Mouse (Mus musculus) layer of hippocampus, adult 6 months (tissue): Measurements from ENCODE around the gene Ifne. TPM values are rescaled to one million over a fixed set of nuclear protein-coding genes. Genes with fewer than 3 reads are reported as not detected.

ENCODE experiments used
- long read RNA-seq, 2 experiments: library from polyadenylated mRNA; unstranded; transcript quantifications; one replicate each; pipeline ENCODE4 v2.0.0; 2019 to 2020
- microRNA-seq: library from miRNA; unstranded; fragments of <30 nt; microRNA quantifications from one replicate; pipeline ENCODE4 v1.2.0, GENCODE M21; 2020
- polyA plus RNA-seq: library from polyadenylated mRNA; unstranded; fragments of <200 nt; fragmentation: Nextera tagmentation; gene quantifications from 2 replicates; pipeline ENCODE4 v1.2.3, GENCODE M21; 2021

Gene Ifne
- not detected in 2 replicates for polyA plus RNA-seq
- long read RNA-seq, experiment 1: 0 reads
- long read RNA-seq, experiment 2: 0 reads

DNA sequence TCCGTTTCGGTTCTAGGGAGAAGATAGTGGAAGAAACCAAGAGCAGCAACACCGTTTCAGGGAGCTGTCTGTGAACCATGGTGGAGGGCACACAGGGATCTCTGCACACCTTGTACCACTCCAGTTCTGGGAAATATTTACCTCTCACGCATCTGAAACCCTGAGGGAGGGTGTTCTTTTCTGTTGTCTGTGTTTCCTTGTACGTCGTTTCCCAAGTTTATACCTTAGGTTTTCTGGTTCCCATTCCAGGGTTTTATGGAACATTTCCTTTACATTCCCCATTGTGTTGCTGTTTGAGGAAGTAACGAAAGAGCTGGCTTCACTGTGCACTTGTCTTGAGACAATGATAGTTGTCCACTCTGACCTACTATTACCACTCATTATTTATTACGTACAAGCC is at the start of gene Ifne:
Gene Ifne, minus strand, starts transcription at position 101 of the 400 bp plus-strand sequence.

DNA sequence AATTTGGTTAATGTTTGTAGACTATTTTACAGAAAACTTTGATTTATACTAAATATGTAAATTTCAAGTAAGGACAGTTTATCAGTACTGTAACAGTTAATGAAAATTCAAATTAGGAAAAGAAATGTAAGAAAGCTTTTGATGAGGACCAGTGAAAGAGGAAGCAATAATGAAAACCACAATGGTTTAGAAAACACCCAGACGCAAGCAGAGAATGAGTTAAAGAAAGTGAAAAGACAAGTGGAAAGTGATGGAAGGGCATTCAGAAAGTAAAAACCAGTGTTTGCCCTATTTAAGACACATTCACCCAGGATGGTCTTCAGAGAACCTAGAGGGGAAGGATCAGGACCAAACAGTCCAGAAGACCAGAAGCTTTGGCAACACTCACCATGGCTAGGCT is 30.3 kb downstream of the Ifne start, which contains the start of gene Ifna1:
Gene Ifna1, plus strand, starts transcription at position 390 of the 400 bp plus-strand sequence.

DNA sequence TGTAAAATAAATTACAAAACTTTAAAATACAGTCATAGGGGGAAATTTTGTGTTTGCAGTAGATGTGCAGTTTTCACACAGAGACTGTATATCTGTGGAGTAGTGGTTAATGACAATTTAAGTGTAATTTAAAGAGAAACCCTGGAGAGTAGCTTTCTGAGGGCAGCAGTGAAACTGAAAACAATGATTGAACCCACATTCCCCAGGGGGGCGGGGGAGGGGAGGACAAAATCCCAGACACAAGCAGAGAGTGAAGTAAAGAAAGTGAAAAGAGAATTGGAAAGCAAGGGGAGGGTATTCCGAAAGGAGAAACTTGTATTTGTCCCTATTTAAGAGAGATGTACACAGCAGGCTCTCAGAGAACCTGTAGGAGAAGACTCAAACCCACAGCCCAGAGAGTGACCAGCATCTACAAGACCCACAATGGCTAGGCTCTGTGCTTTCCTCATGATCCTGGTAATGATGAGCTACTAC is 38.5 kb downstream of the Ifne start, which contains the start of gene Ifna4:
Gene Ifna4, plus strand, starts transcription at position 424 of the 474 bp plus-strand sequence.

DNA sequence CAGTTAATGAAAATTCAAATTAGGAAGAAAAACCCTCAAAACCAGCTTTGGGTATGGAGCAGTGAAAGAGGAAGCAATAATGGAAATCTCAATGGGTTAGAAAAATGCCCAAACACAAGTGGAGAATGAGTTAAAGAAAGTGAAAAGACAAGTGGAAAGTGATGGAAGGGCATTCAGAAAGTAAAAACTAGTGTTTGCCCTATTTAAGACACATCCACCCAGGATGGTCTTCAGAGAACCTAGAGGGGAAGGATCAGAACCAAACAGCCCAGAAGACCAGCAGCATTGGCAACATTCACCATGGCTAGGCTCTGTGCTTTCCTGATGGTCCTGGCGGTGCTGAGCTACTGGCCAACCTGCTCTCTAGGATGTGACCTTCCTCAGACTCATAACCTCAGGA is 44.8 kb downstream of the Ifne start, which contains the start of gene Ifna5:
Gene Ifna5, plus strand, starts transcription at position 301 of the 400 bp plus-strand sequence.

Small RNA genes within 50 kb of the gene (microRNA-seq; reads per million reads assigned to microRNA genes)
- gene Mir31: 425 reads per million, percentile 73 among the genes with 10 or more reads in this experiment

Other genes starting within 250 kb of the Ifne start
- gene C87499, start 245.8 kb downstream of the Ifne start, polyA plus RNA-seq: not detected in 2 replicates
- gene Ifna13, start 235.7 kb downstream of the Ifne start, polyA plus RNA-seq: not detected in 2 replicates
- gene Ifna16, start 203.3 kb downstream of the Ifne start, polyA plus RNA-seq: not detected in 2 replicates
- not detected in 2 replicates for gene Ifna2, start 196.3 kb downstream of the Ifne start, polyA plus RNA-seq
- not detected in 2 replicates for gene Ifnab, start 188.8 kb downstream of the Ifne start, polyA plus RNA-seq
- gene Gm26566, start 158.4 kb downstream of the Ifne start, polyA plus RNA-seq: 1.8 and 2.6 TPM in 2 replicates
- 60.6 and 82.7 TPM in 2 replicates for gene Klhl9, start 157.7 kb downstream of the Ifne start, polyA plus RNA-seq
- gene Gm13271, start 125.3 kb downstream of the Ifne start, polyA plus RNA-seq: not detected in 2 replicates
- gene Gm13283, start 120.1 kb downstream of the Ifne start, polyA plus RNA-seq: not detected in 2 replicates
- gene Gm13290, start 106.4 kb downstream of the Ifne start, polyA plus RNA-seq: not detected in 2 replicates
- gene Gm13289, start 103.3 kb downstream of the Ifne start, polyA plus RNA-seq: not detected in 2 replicates
- not detected in 2 replicates for gene Gm13272, start 100.4 kb downstream of the Ifne start, polyA plus RNA-seq
- not detected in 2 replicates for gene Ifnz, start 98.1 kb downstream of the Ifne start, polyA plus RNA-seq
- not detected in 2 replicates for gene Gm13276, start 94.5 kb downstream of the Ifne start, polyA plus RNA-seq
- not detected in 2 replicates for gene Gm13277, start 91.6 kb downstream of the Ifne start, polyA plus RNA-seq
- gene Gm13278, start 88.7 kb downstream of the Ifne start, polyA plus RNA-seq: not detected in 2 replicates
- not detected in 2 replicates for gene Gm13275, start 85.7 kb downstream of the Ifne start, polyA plus RNA-seq
- gene Gm13279, start 82.8 kb downstream of the Ifne start, polyA plus RNA-seq: not detected in 2 replicates
- not detected in 2 replicates for gene Gm13285, start 80.5 kb downstream of the Ifne start, polyA plus RNA-seq
- gene Gm13287, start 76.9 kb downstream of the Ifne start, polyA plus RNA-seq: not detected in 2 replicates
- gene Gm13288, start 74.7 kb downstream of the Ifne start, polyA plus RNA-seq: not detected in 2 replicates
- not detected in 2 replicates for gene Ifna7, start 64.0 kb downstream of the Ifne start, polyA plus RNA-seq
- gene Ifna11, start 60.2 kb downstream of the Ifne start, polyA plus RNA-seq: not detected in 2 replicates
- gene Ifna6, start 52.8 kb downstream of the Ifne start, polyA plus RNA-seq: not detected in 2 replicates
- gene Ifna5, start 44.7 kb downstream of the Ifne start, polyA plus RNA-seq: not detected in 2 replicates
- not detected in 2 replicates for gene Ifna4, start 38.3 kb downstream of the Ifne start, polyA plus RNA-seq
- gene Ifna1, start 30.1 kb downstream of the Ifne start, polyA plus RNA-seq: not detected in 2 replicates